Mouse (Mus musculus): ENCODE data around the gene Rad51d.

GRCm38 (mm10) chr11:82904952-82905351 is 14.5 kb upstream of the Rad51d start:
- no peak for TF ChIP-seq GATA1 (IDR thresholded peaks at IDR 0.05; ENCODE audit: borderline replicate concordance, low read length)
- TF ChIP-seq FLI1 (IDR thresholded peaks at IDR 0.05; ENCODE audit: low read length), result no peak
